Mouse (Mus musculus) embryonic facial prominence, embryonic 10.5 days (tissue): ENCODE data around the gene Nup133. TPM values are rescaled to one million over a fixed set of nuclear protein-coding genes. Genes with fewer than 3 reads are reported as not detected.
A peak's percentile ranks its signal among the peaks of the same experiment; 100 is the strongest.

Experiments used
- DNase-seq: peaks from one replicate; pipeline ENCODE4 v3.0.0-alpha.2; 2017; ENCODE audit warnings: low spot score
- H3K27ac ChIP-seq: fragments of 300-500 bp; sonication (generic); replicated peaks from 2 replicates; pipeline ENCODE4 v1.5.1; 2016; ENCODE audit warnings: mild to moderate bottlenecking
- H3K27me3 ChIP-seq: fragments of 300-500 bp; sonication (generic); replicated peaks from 2 replicates; pipeline ENCODE4 v1.6.1; 2016; ENCODE audit warnings: low read depth, mild to moderate bottlenecking; ENCODE audit not compliant: poor library complexity, severe bottlenecking
- H3K36me3 ChIP-seq: fragments of 300-500 bp; sonication (generic); replicated peaks from 2 replicates; pipeline ENCODE4 v1.6.1; 2016; ENCODE audit warnings: mild to moderate bottlenecking, moderate library complexity
- H3K4me1 ChIP-seq: fragments of 300-500 bp; sonication (generic); 2 replicates; pipeline ENCODE4 v1.6.1; 2016
- H3K4me3 ChIP-seq: fragments of 300-500 bp; sonication (generic); 2 replicates; pipeline ENCODE4 v1.5.1; 2016; ENCODE audit warnings: mild to moderate bottlenecking, moderate library complexity
- H3K9me3 ChIP-seq: fragments of 300-500 bp; sonication (generic); 2 replicates; pipeline ENCODE4 v1.6.1; 2016; ENCODE audit warnings: mild to moderate bottlenecking
- WGBS: fragments of 180-500 bp; shearing (Covaris S2); methylation state at CpG from one replicate; pipeline ENCODE4 v1.1.7; 2016; 5-methylcytosine and 5-hydroxymethylcytosine counted together
- polyA plus RNA-seq: library from polyadenylated mRNA; unstranded; fragments of >200 nt; fragmentation: Nextera tagmentation; extraction: Ambion mirVana; gene quantifications from 2 replicates; pipeline ENCODE4 v1.2.1, GENCODE M21; 2016

Gene Nup133
- polyA plus RNA-seq, 1 experiment from 2014 or later = 54.2 TPM

DNA sequence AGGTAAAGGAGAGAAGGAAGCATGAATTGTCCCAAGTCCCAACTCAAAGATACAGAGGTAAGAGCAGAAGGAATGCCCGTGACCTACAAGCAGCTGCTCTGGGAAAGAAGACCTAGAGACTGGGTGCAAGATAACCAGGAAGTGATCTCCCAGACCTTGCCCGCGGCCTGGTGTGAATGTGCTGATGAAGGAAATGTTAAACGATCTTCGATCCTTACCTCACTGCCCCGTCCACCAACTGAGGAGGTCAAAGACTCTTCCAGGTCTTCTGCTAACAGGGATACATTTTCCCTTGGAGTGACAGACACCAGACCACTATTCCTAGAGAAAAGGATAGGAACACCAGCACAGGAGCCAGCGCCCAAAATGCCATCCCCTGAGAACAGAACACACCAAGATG is 20.0 kb downstream of the Nup133 start:
- no peak overlapping the region for H3K27ac ChIP-seq
- H3K4me1 ChIP-seq = no peaks in the 10 kb centered on the region
- peaks cover 95% of the 10 kb centered on the region for H3K36me3 ChIP-seq
- no peaks in the 10 kb centered on the region for H3K9me3 ChIP-seq
- WGBS = 90% methylated on average over 7 of the region's 7 CpGs
- no peak overlapping the region for H3K4me3 ChIP-seq
- no peaks in the 10 kb centered on the region for H3K27me3 ChIP-seq
- no peak for DNase-seq

DNA sequence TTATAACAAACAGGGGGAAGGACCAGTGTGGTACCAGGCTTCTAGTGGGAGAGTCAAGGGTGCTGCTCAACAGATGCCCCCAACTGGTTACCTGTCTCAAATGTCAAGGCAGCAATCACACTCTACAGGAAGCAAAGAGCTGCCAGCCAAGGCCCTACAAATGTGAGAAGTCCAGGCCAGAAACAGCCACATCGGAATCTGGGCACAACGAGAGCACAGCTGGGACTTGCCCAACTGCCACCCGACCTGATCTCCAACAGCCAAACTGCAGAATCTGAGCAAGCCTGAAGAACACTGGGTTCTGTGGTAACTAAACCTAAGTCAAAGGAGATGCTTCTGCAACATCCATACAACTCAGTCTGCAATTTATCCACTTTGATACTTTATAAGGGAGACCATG is 23.4 kb downstream of the Nup133 start:
- 90% methylated on average over 3 of the region's 3 CpGs for WGBS
- no peaks in the 10 kb centered on the region for H3K9me3 ChIP-seq
- H3K4me3 ChIP-seq = no peak overlapping the region
- H3K4me1 ChIP-seq = no peaks in the 10 kb centered on the region
- no peak overlapping the region for H3K27ac ChIP-seq
- no peak for DNase-seq
- no peaks in the 10 kb centered on the region for H3K27me3 ChIP-seq
- peaks cover 95% of the 10 kb centered on the region for H3K36me3 ChIP-seq

GRCm38 (mm10) chr8:123924719-123925118 is 24.3 kb downstream of the Nup133 start:
- H3K36me3 ChIP-seq = peaks cover 95% of the 10 kb centered on the region
- peak; percentile 79 for DNase-seq
- WGBS = 17% methylated on average over 2 of the region's 2 CpGs

DNA sequence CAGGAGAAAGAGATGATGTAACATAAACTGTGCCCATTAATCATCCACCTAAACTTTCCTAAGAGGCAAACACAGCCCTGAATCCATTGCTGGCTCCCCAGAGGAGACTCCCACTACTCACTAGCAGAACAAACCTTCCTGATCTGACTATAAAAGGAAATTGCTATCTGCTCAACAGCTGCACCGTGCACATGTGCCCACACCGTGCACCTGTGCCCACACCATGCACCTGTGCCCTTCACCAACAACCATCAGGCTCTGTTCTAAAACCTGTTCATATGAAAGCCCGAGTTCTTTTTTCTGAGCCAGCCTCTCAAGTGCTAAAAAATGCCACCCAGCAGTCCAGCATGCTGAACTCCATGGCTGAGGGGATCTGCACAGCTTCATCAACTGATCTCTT is 34.4 kb downstream of the Nup133 start:
- DNase-seq = no peak
- Histone ChIP-seq H3K27ac (no peak overlapping the region), H3K27me3 (no peaks in the 10 kb centered on the region), H3K4me3 (no peak overlapping the region), H3K36me3 (peaks cover 100% of the 10 kb centered on the region), H3K4me1 (no peaks in the 10 kb centered on the region), H3K9me3 (no peaks in the 10 kb centered on the region)
- WGBS = 95% methylated on average over 3 of the region's 3 CpGs

More at GRCm38 (mm10) chr8:123924719-123925118, 24.3 kb downstream of the Nup133 start:
- Histone ChIP-seq H3K27ac (no peak overlapping the region), H3K27me3 (no peaks in the 10 kb centered on the region), H3K4me3 (no peak overlapping the region), H3K9me3 (no peaks in the 10 kb centered on the region), H3K4me1 (no peaks in the 10 kb centered on the region)

DNA sequence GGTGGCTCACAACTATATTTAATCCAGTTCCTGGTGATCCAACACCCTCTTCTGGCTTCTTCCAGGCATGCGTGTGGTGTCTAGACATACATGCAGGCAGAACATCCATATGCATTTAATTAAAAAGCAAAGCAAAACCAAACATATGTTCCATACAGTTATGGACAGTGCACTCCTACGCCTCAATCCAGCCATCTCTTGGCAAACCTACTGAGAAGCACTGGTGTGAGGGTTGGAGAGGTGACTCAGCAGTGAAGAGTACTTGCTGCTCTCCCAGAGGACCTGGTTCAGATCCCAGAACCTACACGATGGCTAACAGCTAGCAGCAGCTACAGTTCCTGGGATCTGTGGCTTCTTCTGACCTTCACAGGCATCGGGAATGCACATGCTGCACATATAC is 36.8 kb downstream of the Nup133 start:
- peaks cover 100% of the 10 kb centered on the region for H3K36me3 ChIP-seq
- no peaks in the 10 kb centered on the region for H3K4me1 ChIP-seq
- no peak overlapping the region for H3K27ac ChIP-seq
- DNase-seq = no peak
- H3K9me3 ChIP-seq = no peaks in the 10 kb centered on the region
- H3K4me3 ChIP-seq = no peak overlapping the region
- 90% methylated on average over 4 of the region's 4 CpGs for WGBS
- H3K27me3 ChIP-seq = no peaks in the 10 kb centered on the region

GRCm38 (mm10) chr8:123907604-123908003 is 41.5 kb downstream of the Nup133 start:
- Histone ChIP-seq H3K36me3 (peaks cover 100% of the 10 kb centered on the region), H3K27ac (no peak overlapping the region), H3K27me3 (no peaks in the 10 kb centered on the region), H3K4me1 (no peaks in the 10 kb centered on the region), H3K4me3 (no peak overlapping the region), H3K9me3 (no peaks in the 10 kb centered on the region)
- WGBS = 95% methylated on average over 6 of the region's 6 CpGs
- DNase-seq = no peak

DNA sequence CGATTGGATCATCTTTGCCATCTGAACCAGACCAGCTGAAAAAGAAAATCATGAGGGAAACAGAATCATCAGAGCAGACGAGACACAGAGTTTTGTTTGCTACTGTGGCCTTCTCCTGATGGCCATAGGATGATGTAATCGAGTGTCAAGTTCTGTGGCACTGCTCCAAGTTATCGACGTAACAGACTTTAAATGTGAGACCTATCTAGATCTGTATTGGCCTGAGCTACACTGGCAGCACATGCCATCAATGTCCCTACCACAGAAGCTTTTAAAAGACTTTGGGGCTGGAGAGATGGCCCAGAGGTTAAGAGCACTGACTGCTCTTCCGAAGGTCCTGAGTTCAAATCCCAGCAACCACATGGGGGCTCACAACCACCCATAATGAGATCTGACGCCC is 46.4 kb downstream of the Nup133 start:
- DNase-seq = no peak
- WGBS = 89% methylated on average over 7 of the region's 7 CpGs
- no peaks in the 10 kb centered on the region for H3K4me1 ChIP-seq
- H3K27me3 ChIP-seq = no peaks in the 10 kb centered on the region
- no peak overlapping the region for H3K4me3 ChIP-seq
- H3K27ac ChIP-seq = no peak overlapping the region
- peaks cover 97% of the 10 kb centered on the region for H3K36me3 ChIP-seq
- no peaks in the 10 kb centered on the region for H3K9me3 ChIP-seq

GRCm38 (mm10) chr8:123899366-123899765 is 49.7 kb downstream of the Nup133 start:
- Histone ChIP-seq H3K9me3 (no peaks in the 10 kb centered on the region), H3K4me1 (no peaks in the 10 kb centered on the region), H3K36me3 (peaks cover 68% of the 10 kb centered on the region), H3K27me3 (peaks cover 32% of the 10 kb centered on the region), H3K4me3 (no peak overlapping the region), H3K27ac (no peak overlapping the region)
- no peak for DNase-seq
- 89% methylated on average over 7 of the region's 7 CpGs for WGBS

GRCm38 (mm10) chr8:123898576-123898975 is 50.5 kb downstream of the Nup133 start:
- no peaks in the 10 kb centered on the region for H3K4me1 ChIP-seq
- WGBS = 88% methylated on average over 5 of the region's 5 CpGs
- no peak for DNase-seq
- no peaks in the 10 kb centered on the region for H3K9me3 ChIP-seq
- H3K27ac ChIP-seq = no peak overlapping the region
- H3K27me3 ChIP-seq = peaks cover 40% of the 10 kb centered on the region
- peaks cover 60% of the 10 kb centered on the region for H3K36me3 ChIP-seq
- H3K4me3 ChIP-seq = no peak overlapping the region

DNA sequence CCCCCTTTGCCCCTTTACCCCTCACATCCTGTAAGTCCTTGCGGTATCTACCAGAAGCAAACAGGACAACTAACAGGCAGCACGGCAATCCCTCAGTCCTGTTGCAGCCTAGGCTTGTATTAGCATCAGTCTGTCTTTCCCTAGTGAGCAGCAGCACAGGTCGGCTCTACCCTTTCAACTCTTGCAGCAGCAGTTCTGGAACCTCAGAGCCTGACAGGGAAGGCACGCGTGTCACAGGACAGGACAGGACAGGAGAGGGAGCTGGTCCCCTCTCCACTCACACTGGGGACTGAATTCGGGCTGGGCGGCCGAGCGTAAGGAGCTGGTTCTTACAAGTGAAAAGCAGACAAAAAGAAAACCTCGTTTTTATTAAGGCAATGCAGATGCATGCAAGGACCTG is 52.3 kb downstream of the Nup133 start:
- Histone ChIP-seq H3K9me3 (no peaks in the 10 kb centered on the region), H3K4me3 (no peak overlapping the region), H3K4me1 (peaks cover 14% of the 10 kb centered on the region), H3K27ac (no peak overlapping the region), H3K36me3 (peaks cover 42% of the 10 kb centered on the region), H3K27me3 (peaks cover 58% of the 10 kb centered on the region)
- WGBS = 61% methylated on average over 10 of the region's 10 CpGs
- DNase-seq = no peak

- Histone ChIP-seq H3K4me1 (peaks cover 18% of the 10 kb centered on the region), H3K36me3 (peaks cover 38% of the 10 kb centered on the region), H3K9me3 (no peaks in the 10 kb centered on the region), H3K27ac (no peak overlapping the region), H3K4me3 (no peak overlapping the region), H3K27me3 (peaks cover 62% of the 10 kb centered on the region)
- 59% methylated on average over 14 of the region's 14 CpGs for WGBS
- no peak for DNase-seq
Observed at GRCm38 (mm10) chr8:123896366-123896761, 52.7 kb downstream of the Nup133 start.

GRCm38 (mm10) chr8:123895680-123896365 is 53.2 kb downstream of the Nup133 start:
- 74% methylated on average over 9 of the region's 9 CpGs for WGBS
- Histone ChIP-seq H3K27ac (no peak overlapping the region), H3K4me1 (peaks cover 22% of the 10 kb centered on the region), H3K9me3 (no peaks in the 10 kb centered on the region), H3K4me3 (no peak overlapping the region), H3K36me3 (peaks cover 32% of the 10 kb centered on the region), H3K27me3 (peaks cover 68% of the 10 kb centered on the region)
- DNase-seq = no peak

GRCm38 (mm10) chr8:123895230-123895629 is 53.8 kb downstream of the Nup133 start:
- H3K4me1 ChIP-seq = peaks cover 22% of the 10 kb centered on the region
- no peak for DNase-seq
- no peaks in the 10 kb centered on the region for H3K9me3 ChIP-seq
- peaks cover 26% of the 10 kb centered on the region for H3K36me3 ChIP-seq
- H3K4me3 ChIP-seq = no peak overlapping the region
- WGBS = 84% methylated on average over 4 of the region's 4 CpGs
- H3K27me3 ChIP-seq = peaks cover 74% of the 10 kb centered on the region
- no peak overlapping the region for H3K27ac ChIP-seq
